Mouse (Mus musculus): ENCODE data around the gene Cd81.

Gene Cd81

DNA sequence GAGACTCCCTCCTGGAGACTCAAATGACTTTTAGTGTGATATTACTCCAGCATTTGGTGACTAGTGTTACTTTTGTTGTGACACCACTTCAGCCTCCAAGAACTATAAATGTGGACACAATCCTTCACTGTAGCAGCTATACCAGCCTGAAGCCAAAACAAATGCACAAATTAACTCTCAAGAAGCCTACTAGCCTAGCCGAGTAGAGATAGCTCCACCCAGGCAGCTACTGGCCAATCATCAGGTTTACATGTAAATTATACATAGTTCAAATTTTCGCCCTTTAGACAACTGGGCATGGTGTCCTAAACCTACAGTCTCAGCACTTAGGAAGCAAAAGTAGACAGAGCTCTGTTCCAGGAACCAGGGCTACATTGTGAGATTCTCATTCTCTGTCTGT, 1.2 kb upstream of the Cd81 start:
- DNase-seq: no peak

GRCm38 (mm10) chr7:143053008-143053899, 715 bp downstream of the Cd81 start:
- peak; percentile 88 for DNase-seq

DNA sequence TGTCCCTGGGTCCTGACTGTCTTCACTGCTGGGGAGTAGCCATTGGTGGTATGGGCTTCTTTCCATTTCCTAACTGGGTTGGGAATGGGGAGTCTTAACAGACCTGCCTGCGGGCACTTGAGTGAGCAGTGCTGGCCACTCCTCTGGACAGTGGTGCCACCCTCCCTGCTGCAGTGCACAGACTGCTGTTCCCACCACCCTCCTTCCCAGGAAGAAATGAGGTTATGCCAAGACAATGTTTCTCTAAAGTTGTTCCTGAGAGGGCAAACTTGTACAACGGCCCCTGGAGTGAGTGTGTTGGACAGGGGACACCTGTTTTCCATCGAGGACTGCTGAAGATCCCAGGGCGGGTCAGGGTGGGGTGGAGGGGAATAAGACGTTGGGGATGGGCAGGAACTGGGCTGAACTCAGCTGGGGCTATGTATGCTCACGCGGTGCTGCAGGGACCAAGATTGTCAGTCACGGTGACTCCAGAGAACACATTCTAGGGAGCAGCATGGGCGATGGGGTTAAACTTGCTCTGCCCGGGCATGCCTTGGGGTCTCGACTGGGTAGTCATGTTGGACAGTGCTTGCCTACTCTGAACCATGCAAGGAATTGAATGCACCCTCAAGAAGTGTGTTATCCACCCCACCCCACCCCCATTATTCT, 1.5 kb downstream of the Cd81 start:
- no peak for DNase-seq

GRCm38 (mm10) chr7:143054612-143054965, 2.0 kb downstream of the Cd81 start:
- DNase-seq: no peak

DNA sequence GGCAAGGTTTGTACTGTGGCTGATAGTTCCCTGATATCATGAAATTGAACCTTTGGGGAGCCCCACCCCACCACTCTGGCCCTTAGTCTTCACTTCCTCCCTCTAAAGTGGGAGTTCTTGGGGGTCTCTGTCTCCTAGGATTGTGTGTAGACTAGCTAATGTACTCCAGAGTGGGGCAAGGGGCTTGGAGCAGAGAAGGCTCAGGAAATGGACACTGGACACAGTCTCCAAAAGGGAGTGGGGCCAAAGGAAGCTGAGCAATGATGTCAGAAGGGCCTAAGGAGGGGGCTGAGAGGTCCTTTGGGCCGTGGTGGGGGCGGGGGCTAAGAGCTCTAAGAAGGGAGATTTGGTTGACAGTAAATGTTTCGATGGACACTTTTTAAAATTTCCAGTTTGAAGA, 2.5 kb downstream of the Cd81 start:
- DNase-seq: no peak

GRCm38 (mm10) chr7:143055499-143056186, 3.1 kb downstream of the Cd81 start:
- DNase-seq: no peak

GRCm38 (mm10) chr7:143057023-143057422, 4.5 kb downstream of the Cd81 start:
- DNase-seq: no peak

GRCm38 (mm10) chr7:143057667-143058220, 5.2 kb downstream of the Cd81 start:
- DNase-seq: no peak

DNA sequence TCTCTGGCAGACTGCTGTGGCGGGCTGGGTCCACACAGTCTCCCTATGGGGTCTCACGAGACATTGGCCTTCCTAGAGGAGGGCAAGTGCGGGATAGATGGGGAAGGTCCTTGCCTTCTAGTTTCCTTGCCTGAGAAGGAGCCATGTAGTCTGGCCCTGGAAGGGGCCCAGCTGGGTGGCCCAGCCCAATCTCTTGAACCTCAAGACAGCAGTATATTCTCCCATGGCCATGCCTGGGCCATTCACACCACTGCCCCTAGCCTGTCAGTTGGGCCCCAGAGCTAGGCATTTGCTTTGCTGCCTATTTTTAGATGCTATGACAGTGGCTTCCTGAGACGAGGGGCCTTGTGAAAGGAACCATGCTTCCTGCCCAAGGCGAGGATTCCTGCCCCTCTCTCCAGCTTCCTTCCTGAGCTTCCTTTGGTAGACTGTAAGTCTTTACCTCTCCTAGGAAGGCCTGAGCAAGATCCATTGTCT, 5.7 kb downstream of the Cd81 start:
- DNase-seq: no peak

- no peak for DNase-seq
These were observed 6.8 kb downstream of the Cd81 start for GRCm38 (mm10) chr7:143059202-143059870.

DNA sequence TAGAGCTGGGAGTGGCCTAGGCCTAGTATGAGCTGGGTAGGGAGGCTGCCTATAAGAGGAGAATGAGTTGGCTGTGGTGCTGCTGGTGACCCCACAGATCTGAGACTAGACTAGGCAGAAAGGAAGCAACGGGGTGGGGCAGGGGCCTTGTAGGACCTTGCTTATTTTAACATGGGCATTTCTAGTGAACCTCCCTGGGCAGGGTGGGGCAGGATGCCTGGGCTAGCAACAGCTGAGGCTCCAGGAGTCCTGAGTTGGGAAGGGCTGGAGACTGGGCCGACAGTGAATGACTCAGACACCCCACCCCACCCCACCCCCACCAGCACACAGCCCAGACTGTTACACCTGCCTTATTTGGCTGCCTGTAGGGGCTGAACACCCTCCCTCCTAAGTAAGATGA, 10.2 kb downstream of the Cd81 start:
- no peak for DNase-seq

DNA sequence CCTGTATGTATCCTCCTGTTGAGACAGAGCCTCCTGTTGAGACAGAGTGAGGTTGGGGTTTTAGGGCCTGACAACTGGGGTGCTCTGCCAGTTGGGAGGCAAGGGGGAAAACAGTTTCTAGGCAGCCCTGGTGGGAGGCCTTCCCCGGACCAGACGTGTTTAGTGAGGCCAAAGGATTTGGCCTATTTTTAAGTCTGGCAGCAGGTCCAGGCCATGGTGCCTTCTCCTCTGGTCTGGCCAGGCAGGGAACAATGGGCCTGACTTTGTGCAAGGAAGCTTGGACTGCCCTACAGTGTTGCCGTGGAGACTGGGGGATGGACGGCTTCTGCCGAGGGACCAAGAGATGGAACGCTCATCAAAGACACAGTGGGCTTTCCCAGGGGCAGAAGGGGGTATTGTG, 11.7 kb downstream of the Cd81 start:
- DNase-seq: no peak

GRCm38 (mm10) chr7:143065692-143066091, 13.2 kb downstream of the Cd81 start:
- DNase-seq: no peak

DNA sequence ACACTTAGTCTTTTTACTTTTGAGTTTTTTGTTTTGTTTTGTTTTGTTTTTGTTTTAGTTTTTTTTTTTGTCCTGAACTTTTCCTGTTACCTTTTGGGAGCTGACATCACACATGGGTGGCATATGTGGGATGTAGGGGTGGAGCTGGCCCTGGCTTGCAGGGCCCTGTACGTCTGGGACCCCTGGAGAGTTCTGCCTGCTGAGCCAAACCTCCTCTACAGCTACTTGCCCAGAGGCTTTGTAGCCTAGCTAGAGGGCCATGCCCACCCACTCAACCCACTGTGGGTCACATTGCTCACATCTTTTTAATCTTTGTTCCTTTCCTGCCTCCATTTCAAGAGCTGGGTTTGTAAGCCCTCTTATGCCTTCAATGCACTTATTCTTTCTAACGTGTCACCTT, 14.9 kb downstream of the Cd81 start:
- DNase-seq: no peak

DNA sequence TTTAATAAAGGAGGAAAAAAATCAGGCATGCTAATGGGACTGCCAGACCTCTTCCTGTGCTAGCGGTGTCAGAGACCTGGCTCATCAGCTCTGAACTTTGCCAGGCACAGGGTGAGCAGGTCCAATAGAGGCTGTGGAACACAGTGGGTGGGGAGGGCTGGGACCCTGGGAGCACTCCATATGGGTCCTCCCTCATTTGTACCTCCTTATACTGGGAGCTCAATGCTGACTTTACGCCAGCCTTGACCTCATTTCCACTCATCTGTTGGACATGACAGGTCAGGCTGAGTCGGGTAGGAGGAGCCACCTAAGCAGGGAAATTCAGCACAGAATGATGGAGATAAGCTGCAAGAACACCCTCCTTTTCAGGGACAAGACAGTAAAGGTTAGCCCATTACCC, 15.4 kb downstream of the Cd81 start:
- no peak for DNase-seq

- peak; percentile 61 for DNase-seq
These were observed 15.9 kb downstream of the Cd81 start for GRCm38 (mm10) chr7:143068316-143068881.

- peak; percentile 92 for DNase-seq
These were observed 16.5 kb downstream of the Cd81 start, which contains the start of gene Tssc4 for GRCm38 (mm10) chr7:143068882-143069591. Gene Tssc4 (plus strand): TSS chr7:143069249.

DNA sequence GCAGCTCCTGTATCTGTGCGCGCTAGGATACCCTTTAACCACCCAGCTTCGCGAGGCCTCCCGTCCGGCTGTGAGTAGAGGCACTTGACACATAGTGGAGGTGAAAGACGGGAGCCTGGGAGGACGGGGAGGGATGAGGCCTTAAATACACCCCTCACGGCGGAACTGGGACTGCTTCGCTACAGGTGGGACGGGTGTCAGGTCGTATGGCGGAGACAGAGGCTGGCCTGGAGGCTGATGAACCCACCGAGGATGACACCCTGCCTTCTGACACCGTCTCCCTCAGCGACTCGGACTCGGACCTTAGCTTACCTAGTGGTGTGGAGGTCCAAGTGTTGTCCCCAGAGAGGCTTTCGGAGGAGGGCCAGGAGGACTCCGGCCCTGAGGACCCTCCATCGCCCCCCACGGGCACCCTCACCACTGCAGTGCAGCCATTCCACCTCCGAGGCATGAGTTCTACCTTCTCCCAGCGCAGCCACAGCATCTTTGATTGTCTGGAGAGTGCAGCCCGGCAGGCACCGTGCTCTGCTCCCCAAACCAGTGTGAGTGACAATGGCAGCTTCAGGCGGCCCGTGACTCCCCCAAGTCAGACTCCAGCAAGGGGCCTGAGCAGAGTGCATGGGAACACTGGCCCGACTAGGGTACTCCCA, 17.3 kb downstream of the Cd81 start:
- peak; percentile 54 for DNase-seq

- DNase-seq: no peak
These were observed 18.0 kb downstream of the Cd81 start for GRCm38 (mm10) chr7:143070506-143071070.

- no peak for DNase-seq
These were observed 20.1 kb downstream of the Cd81 start for GRCm38 (mm10) chr7:143072605-143073004.

DNA sequence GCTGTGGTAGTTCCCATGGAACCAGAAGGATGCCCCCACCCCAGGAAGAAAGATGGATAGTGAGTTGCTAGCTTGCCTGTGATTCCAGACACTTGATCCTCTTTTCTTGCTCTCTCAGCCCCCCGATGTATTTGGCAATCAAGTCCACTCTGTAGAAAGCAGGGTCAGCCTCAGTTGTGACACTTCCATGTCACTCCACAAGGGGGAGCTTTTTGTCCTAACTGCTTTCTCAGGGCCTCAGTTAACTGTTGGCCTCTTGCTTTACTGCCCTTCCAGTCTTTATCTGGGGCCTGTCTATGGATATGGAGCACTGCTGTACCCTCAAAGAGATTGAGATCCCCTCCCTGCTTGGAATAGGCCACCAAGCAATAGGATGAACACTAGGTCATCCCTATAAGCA, 20.5 kb downstream of the Cd81 start:
- peak; percentile 68 for DNase-seq
